Mouse (Mus musculus) myocyte (in vitro differentiated cells): ENCODE results near the gene Gm10228. TPM values are rescaled to one million over a fixed set of nuclear protein-coding genes. Genes with fewer than 3 reads are reported as not detected.

Source experiments
- polyA plus RNA-seq: library from polyadenylated mRNA; unstranded; fragments of >200 nt; fragmentation: generic; extraction: Trizol; gene quantifications from one replicate; pipeline ENCODE4 v1.2.1, GENCODE M21; 2012; ENCODE audit warnings: missing spikeins

The Gm10228 gene
- polyA plus RNA-seq, 1 experiment = not detected

Other genes starting within 250 kb of the Gm10228 start
- not detected for gene Gm20741, start 229.3 kb downstream of the Gm10228 start, polyA plus RNA-seq
- not detected for gene Krtap15, start 221.3 kb downstream of the Gm10228 start, polyA plus RNA-seq
- not detected for gene Krtap14, start 215.3 kb downstream of the Gm10228 start, polyA plus RNA-seq
- not detected for gene Krtap19-1, start 172.1 kb downstream of the Gm10228 start, polyA plus RNA-seq
- not detected for gene Krtap19-2, start 167.2 kb downstream of the Gm10228 start, polyA plus RNA-seq
- gene Krtap19-3, start 163.4 kb downstream of the Gm10228 start, polyA plus RNA-seq = not detected
- gene Krtap19-4, start 156.4 kb downstream of the Gm10228 start, polyA plus RNA-seq = not detected
- gene Krtap19-5, start 145.0 kb downstream of the Gm10228 start, polyA plus RNA-seq = not detected
- not detected for gene Krtap19-9b, start 109.2 kb downstream of the Gm10228 start, polyA plus RNA-seq
- not detected for gene Krtap16-3, start 78.6 kb downstream of the Gm10228 start, polyA plus RNA-seq
- gene Krtap22-2, start 30.7 kb downstream of the Gm10228 start, polyA plus RNA-seq = not detected
- not detected for gene Gm10229, start 26.2 kb downstream of the Gm10228 start, polyA plus RNA-seq
- not detected for gene Krtap6-1, start 9.8 kb downstream of the Gm10228 start, polyA plus RNA-seq
- gene Krtap6-5, start 6.4 kb upstream of the Gm10228 start, polyA plus RNA-seq = not detected
- gene 1110025L11Rik, start 22.5 kb upstream of the Gm10228 start, polyA plus RNA-seq = not detected
- gene Krtap6-3, start 42.5 kb upstream of the Gm10228 start, polyA plus RNA-seq = not detected
- not detected for gene Gm6358, start 99.4 kb upstream of the Gm10228 start, polyA plus RNA-seq
- not detected for gene Gm10061, start 109.6 kb upstream of the Gm10228 start, polyA plus RNA-seq
- not detected for gene Gm9789, start 116.5 kb upstream of the Gm10228 start, polyA plus RNA-seq
- not detected for gene Gm7735, start 128.0 kb upstream of the Gm10228 start, polyA plus RNA-seq
- not detected for gene 1110057P08Rik, start 133.3 kb upstream of the Gm10228 start, polyA plus RNA-seq
- not detected for gene Krtap20-2, start 164.4 kb upstream of the Gm10228 start, polyA plus RNA-seq